Mouse (Mus musculus) stomach, embryonic 14.5 days (tissue): Measurements from ENCODE around the gene Gpc3. TPM values are rescaled to one million over a fixed set of nuclear protein-coding genes. Genes with fewer than 3 reads are reported as not detected.
A peak's percentile ranks its signal among the peaks of the same experiment; 100 is the strongest.

Source experiments
- ATAC-seq: fragments of 200-750 bp; cut with Nextera tagmentation; 2 replicates; pipeline ENCODE4 v1.8.0; 2017; ENCODE audit warnings: low read depth, moderate TSS enrichment; ENCODE audit not compliant: insufficient number of reproducible peaks, insufficient read depth, low FRiP score
- H3K27ac ChIP-seq: fragments of 300-500 bp; sonication (generic); 2 replicates; pipeline ENCODE4 v1.5.1; 2014; ENCODE audit warnings: mild to moderate bottlenecking, low read length, moderate library complexity, mixed read lengths
- H3K27me3 ChIP-seq: fragments of 300-500 bp; sonication (generic); 2 replicates; pipeline ENCODE4 v1.6.1; 2014; ENCODE audit warnings: low read length, control low read depth, mixed read lengths; ENCODE audit not compliant: control insufficient read depth, insufficient read depth
- H3K36me3 ChIP-seq: fragments of 300-500 bp; sonication (generic); 2 replicates; pipeline ENCODE4 v1.6.1; 2014; ENCODE audit warnings: mild to moderate bottlenecking, control low read depth, low read length, moderate library complexity, mixed read lengths; ENCODE audit not compliant: control insufficient read depth, insufficient read depth
- H3K4me1 ChIP-seq: fragments of 300-500 bp; sonication (generic); 2 replicates; pipeline ENCODE4 v1.6.1; 2014; ENCODE audit warnings: low read length, control low read depth, mixed read lengths; ENCODE audit not compliant: control insufficient read depth, insufficient read depth
- H3K4me2 ChIP-seq: fragments of 300-500 bp; sonication (generic); replicated peaks from 2 replicates; pipeline ENCODE4 v1.6.1; 2014; ENCODE audit warnings: low read depth, low read length, control low read depth
- H3K4me3 ChIP-seq: fragments of 300-500 bp; sonication (generic); 2 replicates; pipeline ENCODE4 v1.5.1; 2014; ENCODE audit warnings: low read depth, low read length, control low read depth
- H3K9ac ChIP-seq: fragments of 300-500 bp; sonication (generic); replicated peaks from 2 replicates; pipeline ENCODE4 v1.6.1; 2014; ENCODE audit warnings: low read depth, mild to moderate bottlenecking, control low read depth, low read length, moderate library complexity, mixed read lengths
- H3K9me3 ChIP-seq: fragments of 300-500 bp; sonication (generic); 2 replicates; pipeline ENCODE4 v1.6.1; 2016; ENCODE audit warnings: low read depth, low read length, control low read depth; ENCODE audit not compliant: control insufficient read depth
- WGBS: fragments of 180-500 bp; shearing (Covaris S2); extraction: QIAGEN DNeasy Blood & Tissue Kit; methylation state at CpG from one replicate; pipeline ENCODE4 v1.1.7; 2014; 5-methylcytosine and 5-hydroxymethylcytosine counted together
- microRNA counts: library from miRNA; unstranded; fragments of <30 nt; microRNA quantifications from one replicate; lab custom pipeline; 2016
- microRNA-seq: library from miRNA; unstranded; fragments of <30 nt; microRNA quantifications from one replicate; pipeline ENCODE4, GENCODE M21; 2016
- polyA plus RNA-seq: library from polyadenylated mRNA; unstranded; fragments of >200 nt; fragmentation: Nextera tagmentation; extraction: Ambion mirVana; gene quantifications from 2 replicates; pipeline ENCODE4 v1.2.1, GENCODE M21; 2014

The Gpc3 gene
- polyA plus RNA-seq, 1 experiment from 2014 or later: 750 TPM

DNA sequence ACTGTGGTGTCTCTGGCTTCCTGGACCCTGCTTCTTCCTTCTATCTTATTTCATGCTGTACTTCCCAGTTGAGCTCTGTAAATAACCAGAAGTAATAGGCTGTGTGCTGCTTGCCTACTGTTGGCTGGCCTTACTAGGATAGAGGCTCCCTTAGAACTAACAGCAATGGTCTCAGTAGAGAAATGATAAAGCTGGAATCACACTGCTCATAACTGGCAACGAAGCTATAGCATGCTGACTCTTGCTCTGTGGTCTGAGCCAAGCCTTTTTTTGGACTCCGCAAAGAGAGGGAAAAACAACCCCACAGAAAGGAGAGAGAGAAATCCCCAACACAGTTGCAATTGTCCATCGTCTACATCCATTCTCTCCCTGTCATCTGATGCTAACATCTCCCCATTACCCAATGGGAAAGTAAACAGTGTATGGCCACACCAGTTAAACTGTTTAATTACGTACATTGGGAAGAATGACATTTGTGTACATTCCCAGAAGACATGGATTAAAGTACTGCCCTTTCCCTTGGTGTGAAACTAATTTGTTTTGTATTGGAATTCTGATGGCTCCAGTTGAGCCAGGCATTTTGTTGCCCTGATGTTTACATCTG, 368.0 kb downstream of the Gpc3 start:
- WGBS: 59% methylated on average over 4 of the region's 4 CpGs
- H3K4me2 ChIP-seq: no peak overlapping the region
- no peak overlapping the region for H3K27ac ChIP-seq
- H3K9me3 ChIP-seq: no peaks in the 10 kb centered on the region
- no peaks in the 10 kb centered on the region for H3K4me1 ChIP-seq
- ATAC-seq: no peak
- H3K9ac ChIP-seq: no peak overlapping the region
- H3K36me3 ChIP-seq: no peaks in the 10 kb centered on the region
- H3K4me3 ChIP-seq: no peak overlapping the region
- H3K27me3 ChIP-seq: no peaks in the 10 kb centered on the region

DNA sequence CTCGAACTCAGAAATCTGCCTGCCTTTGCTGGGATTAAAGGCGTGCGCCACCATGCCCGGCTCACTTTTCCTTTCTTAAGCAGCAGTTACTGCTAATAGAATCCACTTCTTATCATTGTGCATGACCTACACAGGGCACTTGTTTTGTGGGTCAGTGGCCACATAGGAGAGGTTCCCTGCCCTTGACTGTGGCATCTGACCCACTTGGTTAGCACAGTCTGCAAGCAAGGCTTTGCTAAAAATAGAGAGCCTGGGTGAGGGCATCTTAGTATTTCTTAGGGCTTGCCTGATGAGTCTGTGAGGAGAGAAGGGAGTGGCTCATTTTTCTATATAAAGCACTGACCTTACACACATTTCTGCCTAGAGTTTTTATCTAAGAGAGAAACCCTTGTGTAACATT, 376.3 kb downstream of the Gpc3 start:
- Histone ChIP-seq H3K27me3 (no peaks in the 10 kb centered on the region), H3K4me1 (no peaks in the 10 kb centered on the region), H3K4me2 (no peak overlapping the region), H3K9ac (no peak overlapping the region), H3K9me3 (no peaks in the 10 kb centered on the region), H3K4me3 (no peak overlapping the region), H3K36me3 (no peaks in the 10 kb centered on the region), H3K27ac (no peak overlapping the region)
- ATAC-seq: no peak
- WGBS: 95% methylated on average over 4 of the region's 4 CpGs

DNA sequence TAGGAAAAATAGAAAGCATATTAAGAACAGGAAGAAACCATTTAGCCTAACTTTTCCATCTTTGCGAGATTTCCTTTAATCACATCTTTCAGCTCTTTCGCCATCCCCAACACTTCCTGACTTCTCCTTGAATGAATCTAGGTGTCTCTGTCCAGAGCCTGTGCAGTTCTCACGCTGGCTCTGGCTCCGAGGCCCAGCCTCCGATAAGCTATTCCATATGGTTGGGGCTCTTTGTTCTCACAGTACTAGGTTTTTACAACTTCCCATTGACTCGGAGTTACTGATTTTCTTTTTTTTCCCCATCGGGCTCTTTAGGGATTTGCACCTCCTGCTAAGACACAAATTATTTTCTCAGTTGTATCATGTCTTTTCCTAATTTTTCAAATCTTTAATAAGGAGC, 381.8 kb downstream of the Gpc3 start:
- no peaks in the 10 kb centered on the region for H3K4me1 ChIP-seq
- no peak for ATAC-seq
- 56% methylated on average over 7 of the region's 7 CpGs for WGBS
- H3K4me2 ChIP-seq: no peak overlapping the region
- no peak overlapping the region for H3K9ac ChIP-seq
- H3K36me3 ChIP-seq: no peaks in the 10 kb centered on the region
- no peak overlapping the region for H3K27ac ChIP-seq
- no peaks in the 10 kb centered on the region for H3K9me3 ChIP-seq
- H3K4me3 ChIP-seq: no peak overlapping the region
- no peaks in the 10 kb centered on the region for H3K27me3 ChIP-seq

DNA sequence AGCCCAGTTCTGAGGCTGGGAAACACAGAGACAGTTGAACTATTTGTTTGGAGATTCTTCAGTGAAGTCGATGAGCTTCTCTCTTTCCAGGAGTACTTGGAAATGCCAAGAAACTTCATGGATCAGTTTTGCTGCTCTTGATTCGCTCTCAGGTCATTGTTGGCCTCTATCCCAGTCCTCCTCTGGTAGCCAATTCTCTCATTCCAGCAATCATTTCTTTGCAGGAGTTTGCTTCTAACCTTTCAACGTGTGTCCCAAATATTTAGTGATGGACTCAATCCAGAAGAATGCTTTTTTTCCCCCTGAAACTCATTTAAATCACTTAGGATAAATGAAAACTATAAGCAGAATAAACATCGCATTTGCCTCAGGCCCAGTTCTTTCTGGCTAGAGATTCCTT, 383.0 kb downstream of the Gpc3 start:
- Histone ChIP-seq H3K27ac (no peak overlapping the region), H3K36me3 (no peaks in the 10 kb centered on the region), H3K9ac (no peak overlapping the region), H3K4me3 (no peak overlapping the region), H3K4me1 (no peaks in the 10 kb centered on the region), H3K4me2 (no peak overlapping the region), H3K9me3 (no peaks in the 10 kb centered on the region), H3K27me3 (no peaks in the 10 kb centered on the region)
- ATAC-seq: no peak
- WGBS: 59% methylated on average over 4 of the region's 4 CpGs

MicroRNAs within 50 kb of the gene (microRNA counts, 519-probe panel; counts per million panel counts)
- 2,323 counts per million, percentile 36 among the panel's probes with 10 or more counts for microRNA mmu-miR-717 (lab: Ali Mortazavi, UCI)

Small RNAs within 50 kb of the gene (microRNA-seq; reads per million reads assigned to microRNA genes)
- not detected for gene Mir6384
- not detected for gene Mir717

Other genes with a start within 250 kb of the Gpc3 start
- 0.70 and 1.00 TPM in 2 replicates for gene Ccdc160, start 177.2 kb upstream of the Gpc3 start, polyA plus RNA-seq